Mouse (Mus musculus) c-Kit-positive CD71-negative TER-119-negative erythroid progenitor cells, embryonic 14.5 days (primary cell): ENCODE results near the gene Kif26a.

Experiments used
- DNase-seq: peaks from one replicate; pipeline ENCODE4 v3.0.0-alpha.2; 2013; ENCODE audit warnings: low read depth

Gene Kif26a

DNA sequence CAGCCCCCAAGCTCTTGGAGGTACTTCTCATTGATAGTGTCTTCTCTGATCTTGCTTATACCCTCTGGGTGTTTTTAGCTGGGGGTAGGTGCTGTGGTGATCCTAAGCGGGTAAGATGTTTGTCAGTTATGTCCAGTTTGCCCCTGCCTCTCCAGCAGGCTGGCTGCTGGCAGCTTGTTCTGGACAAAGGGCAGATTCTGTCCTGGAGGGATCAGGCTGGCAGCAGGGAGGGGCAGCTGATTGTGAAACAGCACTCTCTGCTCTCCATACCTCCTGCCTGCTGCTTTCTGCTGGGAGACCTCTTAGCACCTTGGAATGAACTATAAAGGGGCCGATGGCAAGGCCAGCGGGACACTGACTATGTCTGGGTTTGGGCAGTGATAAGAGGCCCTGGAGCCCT, 71.7 kb downstream of the Kif26a start:
- DNase-seq = no peak

DNA sequence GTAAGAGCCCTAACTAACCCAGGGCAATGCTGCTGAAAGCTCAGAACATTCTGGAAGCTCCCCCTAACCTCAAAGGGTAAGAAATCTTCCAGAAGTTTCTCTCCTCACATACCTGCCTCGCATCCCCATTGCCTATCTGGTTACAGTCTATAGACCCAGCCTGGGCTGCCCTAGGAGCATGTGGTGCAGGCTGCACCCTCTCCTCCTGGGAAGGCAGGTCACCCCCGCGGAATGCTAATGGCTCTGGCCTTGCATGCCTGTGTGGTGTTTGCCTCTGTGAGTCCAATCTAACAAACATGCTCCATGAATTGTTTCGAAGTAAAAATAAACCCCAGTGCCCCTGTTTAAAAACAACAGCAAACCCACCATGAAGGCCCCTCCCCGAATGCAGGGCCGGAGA, 75.3 kb downstream of the Kif26a start:
- DNase-seq = no peak

DNA sequence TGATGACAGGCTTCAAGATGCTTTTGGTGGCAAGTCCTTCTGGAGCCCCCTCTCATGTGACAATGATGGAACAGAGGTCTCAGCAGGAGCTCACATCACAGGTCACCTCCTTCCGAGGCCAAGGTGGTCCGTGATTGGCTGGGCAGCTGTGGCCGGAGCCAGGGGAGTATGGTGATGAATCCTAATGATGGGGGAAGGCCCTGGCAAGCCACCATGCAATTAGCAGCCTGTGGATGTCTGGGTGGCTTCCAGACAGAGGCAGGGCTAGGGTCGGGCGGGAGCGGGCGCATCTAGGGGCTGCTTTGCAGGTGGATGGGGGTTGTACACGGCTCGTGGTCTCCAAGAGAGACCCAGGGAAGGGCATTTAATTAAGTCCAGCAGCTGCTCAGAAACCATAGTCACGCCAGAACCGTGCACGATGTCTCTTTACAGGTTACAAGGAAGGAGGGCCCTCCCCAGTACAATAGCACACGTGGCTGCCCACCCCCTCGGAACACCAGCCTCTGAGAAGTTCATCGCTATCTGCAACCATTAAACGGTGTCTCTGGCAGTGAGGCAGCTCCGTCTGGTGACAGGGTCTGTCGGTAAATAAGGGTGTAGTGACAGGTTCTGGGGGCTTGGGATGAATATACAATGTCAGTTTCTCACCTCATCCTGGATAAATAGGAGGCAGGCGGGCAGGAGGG, 75.9 kb downstream of the Kif26a start:
- DNase-seq = no peak

DNA sequence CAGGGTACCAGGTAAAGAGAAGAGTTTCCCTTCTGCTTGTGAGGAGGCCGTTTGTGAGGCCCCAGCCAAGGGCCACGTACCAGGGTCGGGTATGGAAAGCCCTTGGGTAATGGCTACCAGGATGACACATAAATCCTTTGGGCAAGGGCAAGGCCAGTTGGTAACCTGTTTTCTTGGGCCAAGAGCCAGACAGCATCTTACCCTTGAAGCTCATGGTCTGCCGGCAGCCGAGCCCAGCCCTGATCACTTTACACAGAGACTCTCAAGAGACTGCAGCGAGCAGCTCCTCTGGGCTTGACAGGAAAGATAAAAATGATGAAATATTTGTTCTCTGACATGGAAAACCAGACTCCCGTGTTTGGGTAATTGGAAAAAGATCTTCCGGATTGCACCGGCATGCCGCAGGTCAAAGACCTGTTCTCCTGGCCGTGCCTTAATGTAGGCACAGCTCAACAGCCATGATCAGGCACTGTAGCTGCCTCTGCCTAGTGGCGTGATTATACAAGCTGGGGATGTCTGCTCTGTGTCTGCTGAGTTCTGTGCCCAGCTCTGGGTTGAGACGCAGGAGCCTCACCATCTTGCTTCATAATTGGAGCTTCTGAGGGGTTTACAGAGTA, 77.8 kb downstream of the Kif26a start:
- DNase-seq = no peak

DNA sequence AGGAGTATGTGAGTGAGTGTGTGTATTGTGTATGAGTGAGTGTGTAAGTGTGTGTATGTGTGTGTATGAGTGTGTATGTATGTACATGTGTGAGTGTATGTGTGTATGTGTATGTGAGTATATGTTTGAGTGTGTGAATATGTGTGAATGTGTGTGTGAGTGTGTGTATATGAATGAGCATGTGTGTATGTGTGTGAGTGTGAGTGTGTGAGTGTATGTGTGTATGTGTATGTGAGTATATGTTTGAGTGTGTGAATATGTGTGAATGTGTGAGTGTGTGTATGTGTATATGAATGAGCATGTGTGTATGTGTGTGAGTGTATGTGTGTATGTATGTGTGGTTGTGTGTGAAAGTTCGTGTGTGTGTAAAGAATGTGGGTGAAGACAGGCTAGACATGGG, 80.2 kb downstream of the Kif26a start:
- DNase-seq = no peak

DNA sequence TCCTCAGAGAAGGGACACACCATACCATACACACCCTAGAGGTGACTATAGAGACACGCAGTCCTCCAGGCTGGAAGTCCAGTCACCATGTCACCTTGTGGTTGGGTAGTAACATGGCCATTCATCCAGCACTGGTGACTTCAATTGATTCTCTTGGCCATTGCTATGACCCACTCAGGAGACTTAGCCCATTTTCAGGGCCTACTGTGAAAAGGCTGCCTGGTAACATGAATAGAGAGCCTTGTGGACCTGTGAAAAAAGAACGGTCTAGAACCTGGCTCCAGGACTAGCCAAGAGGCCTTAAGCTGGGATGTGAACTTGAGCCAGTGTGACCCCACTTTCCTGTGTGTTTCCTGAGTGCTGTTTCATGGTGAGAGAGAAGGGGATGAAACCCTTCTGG, 80.6 kb downstream of the Kif26a start:
- no peak for DNase-seq

DNA sequence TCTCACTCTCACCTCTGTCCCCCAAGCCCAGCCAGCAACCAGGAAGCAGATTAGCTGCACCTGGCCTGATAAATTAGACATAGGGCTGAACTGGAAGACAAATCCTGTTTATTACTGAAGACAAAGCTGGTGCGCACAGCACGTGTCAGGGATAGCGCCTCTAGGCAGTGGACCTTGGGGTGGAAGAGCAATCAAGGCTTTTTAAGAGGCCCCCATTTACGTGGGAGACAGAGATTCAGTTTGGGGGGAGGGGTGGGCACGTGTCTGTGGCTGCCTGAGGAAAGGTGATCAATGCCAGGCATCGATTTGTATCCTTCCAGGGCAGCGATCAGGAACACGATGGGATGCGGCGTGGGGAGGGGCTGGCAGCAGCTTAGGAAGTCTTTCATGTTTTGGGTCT, 83.1 kb downstream of the Kif26a start:
- no peak for DNase-seq

DNA sequence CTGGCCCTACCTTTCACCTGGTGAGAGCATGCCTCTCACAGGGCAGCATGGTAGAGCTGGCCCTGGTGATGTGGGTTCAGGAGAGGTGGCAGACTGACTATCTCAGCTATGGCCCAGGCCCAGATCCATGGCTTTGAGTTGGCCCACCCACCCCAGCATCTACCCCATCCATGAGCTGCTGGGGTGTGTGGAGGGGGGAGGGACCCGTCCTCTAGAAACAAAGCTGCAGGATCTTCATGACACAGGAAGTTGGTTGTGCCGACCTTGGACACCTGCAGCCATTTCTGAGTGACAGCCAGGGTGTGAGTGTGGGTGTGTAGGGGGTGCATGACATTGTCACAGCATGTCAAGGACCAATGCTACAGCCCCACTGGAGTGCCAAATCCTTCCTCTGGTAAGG, 84.2 kb downstream of the Kif26a start:
- no peak for DNase-seq
